Mouse (Mus musculus) yolk sac, embryonic 10.5 days (tissue): ENCODE results near the gene Atg4d.
"Not testable (repeated sequence)": the region's sequence is repeated elsewhere in the genome, so short reads cannot be mapped to it uniquely, and the experiment has no call there.

Source experiments
- DNase-seq: peaks from one replicate; pipeline ENCODE4 v3.0.0-alpha.2; 2017; ENCODE audit warnings: low spot score

The Atg4d gene

GRCm38 (mm10) chr9:21265000-21265561 lies at the start of gene Atg4d:
TSS of gene Atg4d (plus strand) at chr9:21265293.
- peak; percentile 99 for DNase-seq

DNA sequence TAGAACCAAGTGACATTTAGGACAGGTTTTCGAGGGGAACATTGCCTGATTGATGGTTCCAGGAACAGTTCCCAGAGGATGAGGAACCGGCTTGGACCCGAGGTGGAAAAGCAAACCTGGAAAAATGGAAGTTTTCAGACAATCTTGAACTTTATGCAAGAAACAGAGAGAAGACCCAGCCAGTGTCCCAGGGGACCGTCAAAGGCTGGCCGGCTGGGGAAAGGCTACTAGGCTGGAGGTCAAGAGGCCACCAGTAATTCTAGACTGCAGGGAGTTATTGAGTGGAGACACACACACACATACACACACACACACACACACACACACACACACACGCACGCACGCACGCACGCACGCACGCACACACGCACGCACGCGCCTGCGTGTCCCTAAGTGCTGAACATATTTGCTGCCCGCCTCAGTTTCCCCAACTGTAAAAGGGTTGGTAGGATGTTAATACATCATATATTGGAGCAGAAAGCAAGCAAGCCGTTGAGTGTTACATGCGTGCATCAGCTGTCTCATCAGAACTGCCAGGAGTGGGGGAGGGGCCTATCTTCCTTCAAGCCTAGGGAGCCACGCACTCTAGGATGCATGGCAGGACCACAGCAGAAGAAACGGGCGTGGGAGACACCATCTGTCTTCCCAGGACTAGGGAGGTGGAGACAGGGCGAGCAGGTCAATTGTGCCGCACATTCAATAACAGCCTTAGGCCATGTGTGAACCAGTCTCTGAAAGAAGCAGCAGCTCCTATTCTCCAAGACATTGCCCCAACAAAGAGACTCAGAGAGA lies 48.8 kb upstream of the Atg4d start:
- DNase-seq: no peak

DNA sequence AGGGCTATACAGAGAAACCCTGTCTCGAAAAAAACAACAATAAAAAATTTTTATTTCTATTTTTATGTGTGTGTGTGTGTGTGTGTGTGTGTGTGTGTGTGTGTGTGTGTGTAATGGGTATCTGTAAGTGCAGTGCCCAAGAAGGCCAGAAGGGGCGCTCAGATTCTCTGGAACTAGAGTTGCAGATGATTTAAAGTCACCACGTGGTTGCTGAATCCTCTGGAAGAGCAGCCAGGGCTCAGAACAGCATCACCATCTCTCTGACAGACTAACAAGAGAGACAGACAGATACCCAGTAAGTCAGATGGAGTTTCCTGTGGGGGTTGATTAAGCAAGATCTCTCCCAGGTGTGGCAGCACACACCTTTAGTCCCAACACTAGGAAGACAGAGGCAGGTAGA lies 45.3 kb upstream of the Atg4d start:
- no peak for DNase-seq

DNA sequence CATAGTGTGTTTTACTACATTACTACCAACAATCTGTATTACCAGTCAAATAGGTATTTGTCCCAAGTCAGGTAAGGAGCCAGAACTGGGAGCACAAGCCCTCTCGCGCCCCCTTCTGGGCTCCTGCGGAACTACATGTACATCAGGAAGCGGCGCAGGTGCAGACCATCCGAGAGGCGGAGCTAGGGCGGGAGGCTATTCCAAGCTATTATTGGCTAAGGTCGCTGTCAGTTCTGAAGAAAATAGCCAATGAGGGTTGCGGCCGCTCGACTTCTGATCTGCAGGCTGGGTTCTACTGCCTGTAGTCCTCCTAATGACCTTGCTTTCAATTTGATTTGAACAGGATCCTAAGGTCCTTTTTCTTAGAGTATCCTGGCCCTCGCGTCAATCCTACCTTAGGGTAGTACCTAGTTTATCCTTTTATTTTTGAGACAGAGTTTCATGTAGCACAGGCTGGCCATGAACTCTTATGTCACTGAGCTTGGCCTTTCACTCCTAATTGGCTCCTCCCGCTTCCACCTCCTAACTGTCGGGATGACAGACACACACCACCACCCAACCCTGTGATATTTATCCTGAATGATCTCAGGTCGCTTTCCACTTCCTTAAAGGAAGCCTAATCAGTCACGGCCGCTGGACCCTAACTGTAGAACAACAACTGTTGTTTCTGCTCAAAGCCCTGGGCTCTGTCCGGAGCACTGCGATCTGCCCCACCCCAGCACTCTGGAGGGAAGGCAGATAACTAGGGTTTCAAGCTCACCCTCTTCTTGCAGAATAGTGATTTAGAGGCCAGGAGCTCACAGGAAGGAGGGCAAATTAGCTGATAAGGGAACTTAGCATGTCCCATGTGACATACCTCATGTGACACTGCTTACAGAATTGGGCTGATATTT lies 44.4 kb upstream of the Atg4d start:
- peak; percentile 91 for DNase-seq

DNA sequence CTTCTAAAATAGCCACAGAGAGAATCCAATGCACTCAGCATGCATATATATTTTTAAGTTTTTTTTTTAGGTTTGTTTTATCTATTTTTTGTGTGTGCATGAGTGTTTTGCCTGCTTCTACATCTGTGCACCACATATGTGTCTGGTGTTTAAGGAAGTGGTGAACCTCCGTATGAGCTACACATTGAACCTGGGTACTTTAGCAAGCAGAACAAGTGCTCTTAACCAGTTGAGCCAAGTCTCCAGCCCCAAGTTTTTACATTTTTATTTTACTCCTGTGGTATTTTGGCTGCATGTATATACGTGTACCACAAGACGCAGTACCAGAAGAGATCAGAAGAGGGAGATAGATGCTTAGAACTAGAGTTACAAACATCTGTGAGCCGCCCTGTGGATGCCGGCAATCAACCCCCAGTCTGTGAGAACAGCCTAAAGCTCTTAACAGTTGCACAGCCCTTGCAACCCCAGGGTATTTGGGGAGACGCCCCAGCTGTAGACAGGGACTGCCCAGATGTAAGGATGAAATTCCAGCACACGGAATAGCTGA lies 43.6 kb upstream of the Atg4d start:
- DNase-seq: peak; percentile 52

GRCm38 (mm10) chr9:21223490-21223889 lies 41.6 kb upstream of the Atg4d start:
- not testable (repeated sequence) for DNase-seq

DNA sequence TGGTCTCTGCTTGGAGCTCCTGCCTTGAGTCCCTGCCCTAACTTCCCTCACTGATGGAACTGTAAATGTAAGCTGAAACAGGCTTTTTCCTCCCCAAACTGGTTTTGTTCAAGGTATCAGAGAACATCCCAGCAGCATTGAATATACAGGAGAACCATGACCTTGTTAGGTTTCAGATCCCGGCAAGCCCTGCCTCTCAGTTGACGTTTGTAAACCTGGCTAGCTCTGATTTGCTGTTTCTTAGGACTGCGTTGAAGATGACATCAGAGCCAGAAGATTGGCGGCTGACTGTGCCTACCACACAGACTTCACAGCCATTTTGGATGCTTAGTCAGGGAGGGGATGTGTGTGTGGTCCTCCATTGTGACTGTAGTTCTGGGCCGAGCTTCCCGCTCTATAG lies 41.2 kb upstream of the Atg4d start:
- DNase-seq: no peak

GRCm38 (mm10) chr9:21224576-21225414 lies 40.3 kb upstream of the Atg4d start:
- DNase-seq: peak; percentile 84

- no peak for DNase-seq
These were observed 39.7 kb upstream of the Atg4d start for GRCm38 (mm10) chr9:21225415-21225758.

DNA sequence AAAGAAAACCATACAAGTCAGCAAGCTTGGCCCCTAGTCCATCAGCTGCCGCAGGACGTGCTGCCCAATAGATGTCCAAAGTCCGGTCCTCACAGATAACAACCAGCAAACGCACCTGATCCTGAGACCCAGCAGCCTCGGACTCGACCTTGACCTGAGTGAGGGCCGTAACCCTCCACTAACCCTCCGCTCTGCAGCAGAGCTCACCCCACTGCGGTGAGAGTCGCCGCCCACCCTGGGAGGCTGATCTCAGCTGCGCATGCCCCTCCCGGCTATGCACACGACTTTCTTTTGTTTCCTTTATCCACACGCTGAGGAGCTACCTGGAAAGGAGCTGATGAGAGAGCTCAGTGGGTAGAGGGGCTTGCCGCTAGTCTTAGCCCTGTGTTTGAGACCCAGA lies 37.8 kb upstream of the Atg4d start:
- peak; percentile 88 for DNase-seq

GRCm38 (mm10) chr9:21231551-21231950 lies 33.5 kb upstream of the Atg4d start:
- DNase-seq: no peak

GRCm38 (mm10) chr9:21232867-21233266 lies 32.2 kb upstream of the Atg4d start:
- no peak for DNase-seq

DNA sequence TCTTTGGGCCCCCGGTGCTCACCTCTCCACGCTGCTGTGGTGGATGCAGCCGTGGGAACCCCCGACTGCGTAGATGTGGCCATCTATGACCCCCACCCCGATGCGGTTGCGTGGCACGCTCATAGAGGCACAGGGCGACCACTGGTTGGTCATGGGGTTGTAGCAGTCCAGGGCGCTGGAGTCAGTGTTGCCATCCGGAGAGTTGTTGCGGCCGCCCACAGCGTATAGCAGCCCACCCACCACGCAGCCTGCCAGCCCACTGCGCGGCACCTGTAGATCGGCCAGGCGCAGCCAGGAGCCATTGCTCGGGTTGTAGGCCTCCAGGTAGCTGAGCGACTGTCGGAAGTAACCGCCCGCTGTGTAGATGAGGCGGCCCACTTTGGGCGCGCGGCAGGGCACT lies 31.7 kb upstream of the Atg4d start:
- no peak for DNase-seq

DNA sequence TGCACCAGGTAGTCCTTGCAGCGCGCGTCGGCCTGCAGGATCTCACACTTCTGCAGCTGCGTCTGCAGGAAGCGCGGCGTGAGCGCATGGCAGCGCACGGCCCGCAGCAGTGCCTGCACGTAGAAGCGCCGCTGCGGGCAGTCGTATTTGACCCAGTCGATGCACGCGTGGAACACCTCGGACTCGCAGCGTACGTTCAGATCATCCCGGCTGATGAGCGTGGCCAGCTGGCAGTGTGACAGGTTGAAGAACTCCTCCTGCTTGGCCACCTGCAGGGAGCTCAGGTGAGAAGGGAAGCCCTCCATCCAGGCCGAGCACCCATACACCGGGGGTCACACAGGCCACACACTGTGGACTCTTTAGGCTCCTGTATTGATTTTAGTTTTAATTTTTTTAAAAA lies 31.3 kb upstream of the Atg4d start:
- DNase-seq: no peak

- DNase-seq: no peak
These were observed 29.8 kb upstream of the Atg4d start for GRCm38 (mm10) chr9:21235341-21235740.

- no peak for DNase-seq
These were observed 28.1 kb upstream of the Atg4d start for GRCm38 (mm10) chr9:21236991-21237367.

GRCm38 (mm10) chr9:21237368-21238003 lies 27.6 kb upstream of the Atg4d start:
- DNase-seq: peak; percentile 44

DNA sequence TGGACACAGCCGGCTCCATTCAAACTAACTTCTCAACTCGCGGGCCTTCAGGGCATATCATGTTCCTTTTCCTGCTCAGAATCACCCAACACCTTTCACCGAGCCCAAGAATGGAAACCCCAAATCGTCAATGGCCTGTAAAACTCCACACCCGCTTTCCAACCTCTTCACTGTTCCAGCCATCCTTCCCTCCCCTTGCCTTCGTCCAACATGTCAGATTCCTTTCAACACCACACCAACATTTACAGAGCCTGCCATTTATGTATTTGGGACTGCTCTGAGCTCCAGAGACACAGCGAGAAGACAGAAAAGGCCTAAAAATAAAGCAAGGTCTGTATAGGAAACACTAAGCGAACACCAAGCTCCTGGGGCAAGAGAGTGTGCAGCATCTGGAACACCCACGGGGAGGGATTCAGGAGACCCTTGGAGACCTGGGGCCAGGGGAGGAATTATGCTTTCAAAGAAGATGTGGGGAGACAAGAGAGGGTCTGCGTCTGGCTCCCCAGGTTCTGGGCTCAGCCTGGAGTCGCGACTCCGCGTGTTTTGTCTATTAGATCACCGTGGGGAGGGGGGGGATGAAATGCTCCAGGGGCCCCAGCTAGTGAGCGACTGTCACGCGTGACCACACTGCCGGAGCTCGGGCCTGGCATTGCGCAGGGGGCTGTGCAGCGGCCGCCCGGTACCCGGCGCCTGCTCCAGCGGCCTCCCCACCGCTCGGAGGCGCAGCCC lies 26.9 kb upstream of the Atg4d start:
- DNase-seq: peak; percentile 52

GRCm38 (mm10) chr9:21238733-21239464 lies 26.2 kb upstream of the Atg4d start, which contains the start of gene Keap1:
TSS of gene Keap1 (minus strand) at chr9:21239361.
- DNase-seq: peak; percentile 83

- DNase-seq: no peak
These were observed 25.6 kb upstream of the Atg4d start for GRCm38 (mm10) chr9:21239465-21239848.
